Mouse (Mus musculus) induced T-regulatory cell, adult 2 months (primary cell): ENCODE measurements around the gene Pex11b.
"Not testable (repeated sequence)": the region's sequence is repeated elsewhere in the genome, so short reads cannot be mapped to it uniquely, and the experiment has no call there.

Experiments
- DNase-seq: peaks from one replicate; pipeline ENCODE4 v3.0.0-alpha.2; 2012; ENCODE audit warnings: low read depth

The Pex11b gene

GRCm38 (mm10) chr3:96623201-96623600 lies 12.0 kb upstream of the Pex11b start:
- no peak for DNase-seq

- DNase-seq = peak; percentile 99
These were observed 5.2 kb upstream of the Pex11b start, which contains the start of gene Rbm8a for GRCm38 (mm10) chr3:96629729-96630600. TSS of gene Rbm8a (plus strand) at chr3:96629933.

- no peak for DNase-seq
These were observed 3.1 kb upstream of the Pex11b start for GRCm38 (mm10) chr3:96632058-96632457.

DNA sequence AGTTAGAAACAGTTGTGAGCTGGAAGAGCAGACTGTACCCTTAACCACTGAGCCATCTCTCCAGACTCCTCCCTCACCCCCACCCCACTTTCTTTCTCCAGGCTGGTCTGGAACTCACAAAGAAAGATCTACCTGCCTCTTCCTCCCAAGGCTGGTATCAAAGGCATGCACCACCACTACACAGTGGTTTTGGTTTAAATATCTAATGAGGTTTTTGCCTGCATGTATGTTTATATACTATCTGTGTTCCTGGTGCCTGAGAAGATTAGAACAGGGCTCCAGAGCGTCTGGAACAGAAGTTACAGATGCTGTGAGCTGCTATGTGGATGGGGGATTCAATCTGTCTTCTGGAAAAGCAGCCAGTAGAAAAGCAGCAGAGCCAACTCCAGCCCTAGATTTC lies 1.2 kb upstream of the Pex11b start:
- DNase-seq = no peak

GRCm38 (mm10) chr3:96635906-96636305 lies 730 bp downstream of the Pex11b start:
- no peak for DNase-seq

- DNase-seq = no peak
These were observed 1.3 kb downstream of the Pex11b start for GRCm38 (mm10) chr3:96636448-96636847.

GRCm38 (mm10) chr3:96639219-96639618 lies 4.0 kb downstream of the Pex11b start:
- DNase-seq = peak; percentile 83

GRCm38 (mm10) chr3:96645018-96645649 lies 10.0 kb downstream of the Pex11b start, which contains the start of gene Itga10:
TSS of gene Itga10 (plus strand) at chr3:96645584.
- peak; percentile 47 for DNase-seq

DNA sequence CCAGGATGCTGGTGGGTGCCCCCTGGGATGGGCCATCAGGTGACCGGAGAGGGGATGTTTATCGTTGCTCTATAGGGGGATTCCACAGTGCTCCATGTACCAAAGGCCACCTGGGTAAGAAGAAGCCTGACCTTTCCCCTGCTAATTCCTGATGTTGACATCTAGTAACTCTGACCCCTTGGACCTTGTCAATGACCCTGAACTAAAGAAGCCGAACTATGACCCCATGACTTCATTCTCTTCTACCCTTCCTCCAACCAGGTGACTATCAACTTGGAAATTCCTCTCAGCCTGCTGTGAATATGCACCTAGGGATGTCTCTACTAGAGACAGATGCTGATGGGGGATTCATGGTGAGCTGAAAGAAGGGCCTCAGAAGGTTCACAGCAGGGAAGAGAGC lies 12.2 kb downstream of the Pex11b start:
- DNase-seq = no peak

GRCm38 (mm10) chr3:96660901-96661300 lies 25.7 kb downstream of the Pex11b start:
- no peak for DNase-seq

GRCm38 (mm10) chr3:96662731-96663316 lies 27.6 kb downstream of the Pex11b start:
- no peak for DNase-seq

GRCm38 (mm10) chr3:96663432-96664239 lies 28.5 kb downstream of the Pex11b start:
- peak; percentile 87 for DNase-seq

GRCm38 (mm10) chr3:96665732-96666363 lies 30.7 kb downstream of the Pex11b start:
- DNase-seq = not testable (repeated sequence)

GRCm38 (mm10) chr3:96666916-96667315 lies 31.7 kb downstream of the Pex11b start:
- DNase-seq = no peak

DNA sequence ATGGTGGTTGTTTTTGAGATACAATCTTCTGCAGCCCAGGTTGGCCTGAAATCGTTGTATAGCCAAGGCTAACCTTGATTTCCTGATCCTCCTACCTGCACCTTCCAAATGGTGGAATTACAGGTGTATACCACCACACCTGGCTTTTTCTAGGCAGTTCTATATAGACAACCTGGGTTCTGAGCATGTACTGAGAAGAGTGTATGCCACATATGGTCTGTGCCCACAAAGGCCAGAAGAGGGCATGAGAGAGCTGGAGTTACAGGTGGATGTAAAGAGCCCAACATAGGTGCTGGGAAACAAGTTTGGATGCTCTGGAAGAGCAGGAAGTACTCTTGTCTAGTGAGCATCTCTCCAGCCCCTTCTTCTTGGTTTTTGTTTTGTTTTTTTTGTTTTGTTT lies 32.1 kb downstream of the Pex11b start:
- peak; percentile 68 for DNase-seq

- peak; percentile 16 for DNase-seq
These were observed 33.4 kb downstream of the Pex11b start for GRCm38 (mm10) chr3:96668424-96669067.

- peak; percentile 94 for DNase-seq
These were observed 34.7 kb downstream of the Pex11b start, which contains the start of gene Ankrd35 for GRCm38 (mm10) chr3:96669727-96670468. TSS of gene Ankrd35 (plus strand) at chr3:96670131.

GRCm38 (mm10) chr3:96671519-96671918 lies 36.3 kb downstream of the Pex11b start:
- no peak for DNase-seq

DNA sequence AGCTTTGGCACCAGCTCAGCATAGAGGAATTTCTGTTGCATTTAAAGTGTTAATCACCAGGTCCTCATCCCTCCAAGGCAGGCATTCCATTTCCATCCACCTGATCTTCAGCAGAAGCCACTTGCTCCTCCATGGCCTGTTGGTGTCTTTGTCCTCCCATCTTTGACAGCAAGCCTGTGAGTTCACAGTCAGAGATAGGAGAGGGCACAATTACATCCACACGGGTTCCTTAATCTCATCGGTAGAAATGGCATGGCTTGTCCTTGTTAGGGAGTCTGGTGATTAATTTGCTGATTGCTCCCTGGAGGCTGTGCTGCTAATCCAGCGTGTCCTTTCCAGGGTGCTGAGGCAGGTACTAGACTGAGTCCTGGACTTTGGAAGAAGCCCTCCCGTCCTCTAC lies 38.3 kb downstream of the Pex11b start:
- DNase-seq = no peak

- no peak for DNase-seq
These were observed 39.3 kb downstream of the Pex11b start for GRCm38 (mm10) chr3:96674442-96674841.
